In genomic region chr12:118930386-118931318, GRCm38 (mm10) we compare ENCODE assay signal across 9 mouse cellular contexts. TPM values are rescaled to one million over a fixed set of nuclear protein-coding genes. Genes with fewer than 3 reads are reported as not detected.
DNase-seq lines count a peak whose midpoint lies in the region; ATAC-seq lines count a peak whose summit lies in the region.
"Had no signal": no experiment of that assay in that cellular context is flagged by ENCODE, and none has a peak within 500 bp of the region (broad histone marks: within the 10 kb centered on the region; RNA-seq: fewer than 3 reads in every experiment).

No protein-coding gene starts in this region.

- DNase-seq in adrenal gland, adult (ENCODE audit: inconsistent age in 2 of 2, low spot score in 1 of 2) = peak; percentile 24 to 85
- no peak for DNase-seq in adrenal gland, adult 8-10 months
- DNase-seq in cerebellum, postnatal 25 days = peak; percentile 27 to 69
- DNase-seq in gastrocnemius, postnatal 10 days = peak; percentile 64
- peak; percentile 55 to 75 for DNase-seq in left cerebral cortex, adult 18-20 months (ENCODE audit: low spot score in 2 of 2)
- peak; percentile 36 for DNase-seq in right cerebral cortex, postnatal 25 days

- peak; percentile 84 for ATAC-seq in inflammation-experienced regulatory T-cells, adult 6 months
- ATAC-seq in megakaryocyte-erythroid progenitor cell, adult 5-6 weeks (replicated peaks; ENCODE audit: low FRiP score, low TSS enrichment, poor library complexity, severe bottlenecking) = peak; percentile 79

RNA-seq across cellular contexts. Expression of gene Abcb5, which starts 35.6 kb away (rescaled TPM):
- total RNA-seq in adrenal gland, adult 8-10 months (2022) = not detected
- not detected for total RNA-seq in gastrocnemius, postnatal 10 days (2021)
- not detected for polyA plus RNA-seq in inflammation-experienced regulatory T-cells, adult 6 months (2017; shearing (Covaris generic))
- not detected for total RNA-seq in left cerebral cortex, adult 18-20 months (2021)
- not detected in 2 replicates for total RNA-seq in megakaryocyte-erythroid progenitor cell, adult 5-6 weeks (2014; fragmentation: Nextera tagmentation)
- total RNA-seq in megakaryocyte-erythroid progenitor cell, adult 5-6 weeks (2017) = not detected in 2 replicates
- polyA plus RNA-seq: C2C12 had no signal
